Mouse (Mus musculus): ENCODE data around the gene Gm21876.
"Not testable (repeated sequence)": the region's sequence is repeated elsewhere in the genome, so short reads cannot be mapped to it uniquely, and the experiment has no call there.

Gm21876 gene

DNA sequence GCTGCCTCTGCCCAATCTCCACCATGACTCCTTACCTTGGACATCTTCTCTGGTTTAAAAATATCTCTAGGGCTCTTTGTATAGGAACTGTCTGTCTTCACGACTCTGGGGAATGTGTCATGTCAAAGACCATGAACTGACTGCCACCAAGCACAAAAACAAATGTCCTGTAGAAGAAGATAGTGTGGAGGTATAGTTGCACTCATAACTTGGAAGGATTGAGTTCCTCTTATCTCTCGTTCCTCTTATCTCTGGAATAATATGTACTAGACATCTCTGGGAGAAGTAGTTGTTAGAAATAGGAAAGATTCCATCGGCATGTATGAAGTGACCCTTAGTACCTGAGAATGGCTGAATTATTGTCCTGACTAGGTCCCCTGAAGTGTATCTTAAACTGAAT is at the start of gene Gm21876:
Gene Gm21876, minus strand, starts transcription at position 101 of the 400 bp plus-strand sequence.
- no peak for DNase-seq (ENCODE audit: low spot score in 2 of 2)

DNA sequence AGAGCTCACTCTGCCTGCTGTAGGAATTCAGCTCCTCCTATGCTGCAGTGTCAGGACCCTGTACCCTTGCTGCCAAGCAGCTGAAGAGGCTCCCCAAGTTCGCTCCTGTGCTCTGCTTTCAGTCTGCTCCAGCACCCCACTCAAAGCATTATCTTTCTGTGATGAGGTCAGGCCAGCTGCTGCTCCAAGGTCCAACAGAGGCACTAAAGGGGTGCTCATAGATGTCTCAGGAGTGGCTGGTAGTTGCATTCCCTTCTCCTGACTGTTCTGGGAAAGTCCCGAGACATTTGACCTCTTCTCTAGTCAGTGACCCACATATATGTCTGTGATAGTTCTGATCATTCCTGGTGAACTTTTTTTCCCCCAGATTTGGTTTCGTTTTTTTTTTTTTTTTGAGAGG is 45.0 kb upstream of the Gm21876 start:
- no peak for DNase-seq (ENCODE audit: low spot score in 2 of 2)

GRCm38 (mm10) chrX:21146675-21147074 is 28.8 kb downstream of the Gm21876 start:
- DNase-seq (ENCODE audit: low spot score in 2 of 2): not testable (repeated sequence)

Measured in spleen, postnatal 4 days (tissue).